Mouse (Mus musculus) adrenal gland, postnatal 36 days (tissue): ENCODE results near the gene Chid1. TPM values are rescaled to one million over a fixed set of nuclear protein-coding genes. Genes with fewer than 3 reads are reported as not detected.
"Not testable (repeated sequence)": the region's sequence is repeated elsewhere in the genome, so short reads cannot be mapped to it uniquely, and the experiment has no call there.

Experiments used
- DNase-seq, 2 experiments: peaks; one replicate each; pipeline ENCODE4 v3.0.0; 2021; ENCODE audit warnings: mixed read lengths in 1 of 2
- total RNA-seq, 2 experiments: library from RNA; stranded (reverse); gene quantifications; 2 replicates each; pipeline ENCODE4 v1.2.3; 2021

Chid1 gene
- total RNA-seq, 2 experiments from 2014 or later: 57.4 to 58.5 TPM

GRCm38 (mm10) chr7:141461521-141462332 lies 77.9 kb downstream of the Chid1 start:
- peak in 1 of 2 experiments; percentile 61 for DNase-seq

DNA sequence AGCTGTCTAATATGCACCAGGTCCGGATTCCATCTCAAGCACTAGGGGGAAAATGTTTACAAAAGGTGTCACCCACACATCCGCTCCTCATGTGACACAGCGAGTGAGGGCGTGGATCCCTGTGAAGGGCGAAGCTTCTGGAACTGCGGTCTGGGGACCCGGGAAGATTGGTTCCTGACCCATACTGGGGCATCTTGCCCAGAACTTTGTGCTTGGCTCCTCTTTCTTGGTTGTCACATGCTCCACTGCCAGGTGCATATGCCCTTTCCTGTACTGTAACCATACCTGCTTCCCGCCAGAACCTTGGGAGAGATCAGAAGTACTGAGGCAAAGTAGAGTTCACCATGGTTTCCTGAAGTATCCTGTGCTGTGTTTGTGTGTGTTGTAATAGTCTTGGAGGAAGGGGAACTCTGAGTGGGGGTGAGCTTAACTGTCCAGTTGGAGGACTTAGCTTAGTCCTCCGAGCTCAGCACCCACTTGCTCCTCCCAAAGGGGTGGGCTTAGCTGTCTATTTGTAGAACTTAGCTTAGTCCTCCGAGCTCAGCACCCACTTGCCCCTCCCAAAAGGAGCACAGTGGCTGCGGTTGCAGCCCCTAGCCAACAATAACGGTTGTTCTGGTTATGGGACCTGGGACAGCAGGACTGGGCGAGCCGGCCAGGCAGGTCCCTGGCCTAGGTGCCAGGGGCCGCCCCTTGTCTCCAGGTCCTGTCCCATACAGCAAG lies 79.1 kb downstream of the Chid1 start, which contains the start of gene Cracr2b:
Cracr2b (plus strand) TSS at position 704 of the 723 bp plus-strand sequence.
- DNase-seq: no peak

DNA sequence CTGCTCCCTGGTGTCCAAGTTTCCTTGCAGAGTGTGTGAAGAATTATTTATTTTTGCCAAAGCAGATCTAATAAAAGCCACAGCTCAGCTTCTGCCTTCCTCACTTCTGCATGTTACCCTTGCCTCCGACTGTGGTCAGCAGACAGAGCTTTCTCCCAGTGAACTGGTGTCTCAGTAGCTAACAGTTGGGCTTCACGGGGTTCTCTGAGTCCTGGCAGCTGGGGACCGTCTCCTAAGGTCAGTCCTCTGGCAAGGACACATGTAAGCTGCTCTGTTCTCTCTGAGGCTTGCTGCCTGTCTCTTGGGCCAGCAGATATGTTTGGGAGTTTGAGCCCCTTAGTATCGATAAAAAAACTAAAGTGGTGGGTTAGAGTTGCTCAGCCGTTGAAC lies 79.7 kb downstream of the Chid1 start:
- DNase-seq: no peak

GRCm38 (mm10) chr7:141459301-141459711 lies 80.4 kb downstream of the Chid1 start:
- no peak for DNase-seq

DNA sequence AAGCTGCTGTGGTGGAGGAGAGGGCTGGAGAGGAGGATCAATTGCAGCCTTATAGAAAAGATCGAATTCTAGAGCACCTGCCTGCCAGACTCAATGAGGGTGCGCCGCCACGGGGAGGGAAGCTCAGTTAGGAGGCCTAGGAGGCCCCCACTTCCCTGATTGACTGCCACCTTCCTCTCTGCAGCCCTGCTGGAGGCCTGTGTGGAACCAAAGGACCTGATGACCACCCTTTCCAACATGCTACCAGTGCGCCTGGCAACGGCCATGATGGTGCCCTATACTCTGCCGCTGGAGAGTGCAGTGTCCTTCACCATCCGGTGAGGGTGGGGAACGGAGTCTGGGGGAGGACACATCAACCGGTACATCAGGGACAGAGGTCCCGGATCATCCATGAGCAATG lies 81.0 kb downstream of the Chid1 start:
- DNase-seq: no peak

DNA sequence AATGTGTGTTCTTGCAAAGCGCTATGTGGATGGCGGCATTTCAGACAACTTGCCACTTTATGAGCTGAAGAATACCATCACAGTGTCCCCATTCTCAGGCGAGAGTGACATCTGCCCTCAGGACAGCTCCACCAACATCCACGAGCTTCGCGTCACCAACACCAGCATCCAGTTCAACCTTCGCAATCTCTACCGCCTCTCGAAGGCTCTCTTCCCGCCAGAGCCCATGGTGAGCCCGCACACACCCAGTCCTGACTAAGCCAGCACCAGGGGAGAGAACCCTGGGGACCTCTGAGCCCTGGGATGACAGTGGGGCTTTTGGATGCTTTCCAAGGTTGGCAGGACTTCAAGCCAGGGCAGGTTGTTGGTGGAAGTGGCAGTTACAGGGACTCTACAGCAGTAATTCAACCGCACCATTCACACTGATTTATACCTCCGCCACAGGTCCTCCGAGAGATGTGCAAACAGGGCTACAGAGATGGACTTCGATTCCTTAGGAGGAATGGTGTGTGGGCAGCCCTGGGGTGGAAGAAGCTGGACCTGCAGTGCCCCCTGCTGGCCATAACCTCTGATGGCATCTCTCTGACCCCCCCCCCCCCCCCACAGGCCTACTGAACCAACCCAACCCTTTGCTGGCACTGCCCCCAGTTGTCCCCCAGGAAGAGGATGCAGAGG lies 81.5 kb downstream of the Chid1 start:
- DNase-seq: peak; percentile 68 to 76

DNA sequence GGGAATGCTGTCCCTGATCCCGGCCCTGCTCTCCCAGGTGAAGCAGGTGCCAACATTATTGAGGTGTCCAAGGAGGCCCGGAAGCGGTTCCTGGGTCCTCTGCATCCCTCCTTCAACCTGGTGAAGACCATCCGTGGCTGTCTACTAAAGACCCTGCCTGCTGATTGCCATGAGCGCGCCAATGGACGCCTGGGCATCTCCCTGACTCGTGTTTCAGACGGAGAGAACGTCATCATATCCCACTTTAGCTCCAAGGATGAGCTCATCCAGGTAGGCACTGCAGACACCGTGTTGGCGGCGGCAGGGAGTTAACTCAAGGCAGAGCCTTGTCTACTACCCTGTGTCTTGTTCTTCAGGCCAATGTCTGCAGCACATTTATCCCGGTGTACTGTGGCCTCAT lies 82.4 kb downstream of the Chid1 start:
- DNase-seq: no peak

DNA sequence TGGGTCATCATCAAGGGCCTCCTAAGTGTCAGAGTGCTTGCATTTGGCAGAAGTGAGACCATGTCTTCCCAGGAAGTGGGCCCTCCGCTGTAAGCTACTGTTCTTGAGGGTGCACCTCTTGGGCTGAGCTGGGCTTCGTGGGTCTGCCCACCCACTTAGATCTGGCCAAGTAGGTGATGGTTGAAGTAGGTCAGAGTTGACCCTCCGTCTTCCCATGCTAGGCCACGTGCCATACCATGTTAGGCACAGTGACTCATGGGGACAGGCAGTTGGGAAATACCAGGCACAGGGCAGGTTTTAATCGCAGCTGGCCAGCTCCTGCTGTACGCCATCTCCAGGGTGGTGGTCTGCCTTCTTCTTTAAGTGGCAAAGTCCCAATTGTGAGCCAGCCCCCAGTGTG lies 82.9 kb downstream of the Chid1 start:
- DNase-seq: peak; percentile 79 to 81

DNA sequence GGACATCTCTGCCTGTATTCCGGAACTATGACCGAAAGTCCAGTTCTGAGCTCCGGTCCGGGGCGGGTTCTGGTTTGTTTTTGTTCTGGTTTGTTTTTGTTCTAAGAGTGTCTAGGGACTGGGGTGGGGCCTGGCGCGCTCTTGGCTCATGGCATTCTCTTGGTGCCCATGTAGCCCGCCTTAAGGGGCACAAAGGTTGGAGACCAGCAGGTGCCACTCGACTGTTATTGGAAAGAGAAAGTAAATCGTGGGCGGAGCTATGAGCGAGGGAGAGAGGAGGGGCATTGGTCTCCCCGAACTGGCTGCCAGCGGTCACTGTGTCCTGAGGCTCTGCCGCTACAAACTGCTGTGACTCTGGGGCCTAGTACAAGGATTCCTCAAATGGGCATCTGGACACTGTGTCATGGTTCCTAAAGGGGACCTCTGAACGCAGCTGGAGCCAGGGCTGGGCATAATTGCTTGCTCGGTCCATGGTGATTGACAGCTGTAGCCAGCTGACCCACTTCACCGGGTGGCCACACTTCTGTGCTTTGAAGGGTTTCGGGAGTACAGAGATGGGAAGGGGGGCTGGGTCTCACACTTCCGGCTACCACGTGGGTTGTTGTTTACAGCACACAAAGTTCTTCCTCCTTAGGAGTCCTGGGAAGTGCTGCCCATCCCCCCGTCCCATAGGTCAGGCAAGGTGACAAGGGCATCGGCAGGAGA lies 83.9 kb downstream of the Chid1 start:
- DNase-seq: peak; percentile 81 to 86

DNA sequence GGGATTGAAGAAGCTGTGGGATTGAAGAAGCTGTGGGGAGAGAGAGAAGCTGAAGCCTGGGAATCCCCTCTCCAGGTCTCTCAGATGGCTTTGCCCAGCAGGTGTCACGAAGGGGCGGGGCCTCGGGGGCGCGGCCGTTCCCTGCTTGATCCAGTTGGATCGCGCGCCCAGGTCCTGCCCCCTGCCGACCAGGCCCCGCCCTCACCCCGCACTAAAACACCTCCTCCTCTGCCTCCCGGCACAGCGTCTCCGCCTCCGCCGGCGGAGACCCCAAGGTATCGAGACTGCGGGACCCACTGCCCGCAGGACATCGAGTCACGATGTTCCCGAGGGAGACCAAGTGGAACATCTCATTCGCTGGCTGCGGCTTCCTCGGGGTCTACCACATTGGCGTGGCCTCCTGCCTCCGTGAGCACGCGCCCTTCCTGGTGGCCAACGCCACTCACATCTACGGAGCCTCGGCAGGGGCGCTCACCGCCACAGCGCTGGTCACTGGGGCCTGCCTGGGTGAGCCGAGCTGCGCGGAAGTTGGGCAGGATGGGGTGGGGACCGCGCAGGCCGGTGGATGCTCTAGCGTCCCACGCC lies 84.6 kb downstream of the Chid1 start, which contains the start of gene Pnpla2:
Pnpla2 (plus strand) TSS at position 232 of the 585 bp plus-strand sequence.
- DNase-seq: peak; percentile 99 to 100

DNA sequence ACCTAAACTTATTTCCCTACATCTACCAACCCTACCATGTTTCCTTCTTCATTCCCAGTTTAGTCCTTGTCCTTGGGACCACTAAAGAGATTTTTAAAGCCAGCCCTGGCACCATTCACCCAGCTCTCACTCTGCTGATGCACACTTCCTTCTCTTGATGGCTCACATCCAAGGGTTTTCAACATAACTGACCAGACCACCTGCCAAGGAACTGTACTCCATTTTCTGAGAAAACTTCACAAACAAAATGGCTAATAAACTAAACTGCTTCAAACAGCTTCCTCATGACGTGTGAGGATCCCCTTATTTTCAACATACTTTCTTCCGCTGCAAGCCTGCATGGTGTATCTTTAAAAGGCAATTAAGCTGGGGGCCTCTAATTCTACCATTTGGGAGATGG lies 86.0 kb downstream of the Chid1 start:
- no peak for DNase-seq

GRCm38 (mm10) chr7:141451928-141452327 lies 87.7 kb downstream of the Chid1 start:
- no peak for DNase-seq

DNA sequence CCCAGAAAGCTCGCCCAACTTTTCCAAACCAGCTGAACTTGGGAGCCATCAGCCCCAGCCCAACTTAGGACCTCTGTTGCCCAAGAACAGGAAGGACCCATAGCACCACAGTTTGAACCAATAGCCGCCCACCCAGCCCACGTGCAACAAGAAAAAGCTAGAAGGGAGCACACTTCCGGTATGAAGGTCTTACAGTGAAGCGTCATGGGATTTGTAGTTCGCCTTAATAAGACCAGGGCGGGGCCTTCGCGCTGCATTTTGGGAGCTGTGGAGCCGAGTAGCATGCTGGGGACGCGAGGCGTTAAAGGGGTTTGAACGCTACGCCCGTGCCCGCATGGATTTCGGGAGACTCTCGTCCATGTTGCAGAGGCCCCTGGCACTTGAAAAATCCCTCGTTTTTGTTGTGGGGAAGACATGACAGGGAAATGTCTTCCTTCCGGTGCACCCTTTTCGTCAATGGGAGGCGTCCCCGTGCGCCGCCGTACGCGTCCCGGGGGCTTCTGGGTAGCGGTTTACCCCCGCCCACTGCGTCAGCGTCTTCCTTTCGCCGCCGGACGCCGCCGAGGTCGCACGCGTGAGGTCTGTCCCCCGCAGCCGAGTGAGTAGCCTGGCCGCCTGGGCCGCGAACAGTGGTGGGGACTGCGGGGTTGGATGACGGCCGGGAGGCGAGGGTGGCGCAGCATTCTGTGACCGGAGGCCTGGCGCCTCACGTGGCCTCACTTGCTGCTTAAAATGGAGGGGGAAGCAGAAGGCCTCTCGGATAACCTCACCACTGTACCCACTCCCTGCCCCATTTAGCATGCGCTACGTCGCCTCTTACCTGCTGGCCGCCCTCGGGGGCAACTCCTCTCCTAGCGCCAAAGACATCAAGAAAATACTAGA lies 92.3 kb downstream of the Chid1 start, which contains the start of gene Rplp2:
Rplp2 (plus strand) TSS at position 261 of the 882 bp plus-strand sequence.
- DNase-seq: peak; percentile 96 to 97

DNA sequence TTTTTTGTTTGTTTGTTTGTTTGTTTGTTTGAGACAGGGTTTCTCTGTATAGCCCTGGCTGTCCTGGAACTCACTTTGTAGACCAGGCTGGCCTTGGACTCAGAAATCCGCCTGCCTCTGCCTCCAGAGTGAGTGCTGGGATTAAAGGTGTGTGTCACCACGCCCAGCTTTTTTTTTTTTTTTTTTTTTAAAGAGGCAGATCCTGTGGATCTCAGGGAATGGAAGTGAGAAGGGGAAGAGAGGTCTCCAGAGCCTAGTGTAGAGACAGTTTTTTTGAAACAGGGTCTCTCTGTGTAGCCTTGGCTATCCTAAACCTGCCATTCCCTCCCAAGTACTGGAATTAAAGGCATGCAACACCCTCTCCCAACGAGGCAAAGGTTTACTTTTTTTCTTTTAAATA lies 93.3 kb downstream of the Chid1 start:
- not testable (repeated sequence) for DNase-seq

DNA sequence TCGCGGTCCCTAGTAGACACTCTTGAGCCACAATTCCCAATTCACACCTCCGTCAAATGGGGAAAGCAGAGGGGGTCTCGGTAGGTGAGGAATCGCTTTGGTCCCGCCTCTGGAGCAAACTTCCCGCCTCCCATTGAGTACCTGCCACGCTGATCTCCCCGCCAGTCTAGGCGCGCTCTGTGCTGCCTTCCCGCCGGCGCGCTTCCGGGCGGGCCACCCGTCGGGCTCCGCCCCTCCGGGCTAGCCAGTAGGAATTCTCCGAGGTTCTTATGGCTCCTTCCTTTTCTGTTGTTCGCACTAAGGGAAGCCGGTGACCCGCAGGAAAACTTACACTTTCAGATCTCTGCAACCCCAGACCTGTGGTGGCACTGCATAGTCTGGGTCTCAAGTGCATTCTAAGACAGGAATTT lies 95.8 kb downstream of the Chid1 start, which contains the start of gene Pidd1:
Pidd1 (minus strand) TSS at position 198 of the 410 bp plus-strand sequence.
- DNase-seq: peak; percentile 85 to 90

Other genes starting within 250 kb of the Chid1 start
- gene Drd4, start 247.9 kb downstream of the Chid1 start, total RNA-seq: under 1 TPM in 1 of 2 experiments, not detected in 1; 0.56 TPM
- 10 to 100 TPM; 25.8 to 37.5 TPM for gene Deaf1, start 212.2 kb downstream of the Chid1 start, total RNA-seq
- gene Tmem80, start 212.1 kb downstream of the Chid1 start, total RNA-seq: 10 to 100 TPM; 23.9 to 27.1 TPM
- gene Eps8l2, start 201.0 kb downstream of the Chid1 start, total RNA-seq: 1 to 10 TPM; 1.8 to 3.2 TPM
- 100 to 1,000 TPM; 707 to 724 TPM for gene Taldo1, start 147.7 kb downstream of the Chid1 start, total RNA-seq
- 10 to 100 TPM; 24.9 to 46.7 TPM for gene Gatd1, start 125.7 kb downstream of the Chid1 start, total RNA-seq
- gene Cend1, start 110.4 kb downstream of the Chid1 start, total RNA-seq: 1 to 10 TPM in 1 of 2 experiments, under 1 TPM in 1; 0.70 to 1.3 TPM
- gene Slc25a22, start 102.0 kb downstream of the Chid1 start, total RNA-seq: 100 to 1,000 TPM; 110 to 120 TPM
- 1 to 10 TPM; 1.5 to 2.3 TPM for gene Pidd1, start 95.8 kb downstream of the Chid1 start, total RNA-seq
- gene Rplp2, start 92.5 kb downstream of the Chid1 start, total RNA-seq: 1,000 to 10,000 TPM; 1,094 to 1,114 TPM
- gene Pnpla2, start 84.7 kb downstream of the Chid1 start, total RNA-seq: 100 to 1,000 TPM; 875 to 879 TPM
- gene Cracr2b, start 78.8 kb downstream of the Chid1 start, total RNA-seq: 10 to 100 TPM in 1 of 2 experiments, 1 to 10 TPM in 1; 9.5 to 13.1 TPM
- gene Cd151, start 72.5 kb downstream of the Chid1 start, total RNA-seq: 100 to 1,000 TPM; 331 to 418 TPM
- 100 to 1,000 TPM in 1 of 2 experiments, 10 to 100 TPM in 1; 99.8 to 134 TPM for gene Polr2l, start 64.7 kb downstream of the Chid1 start, total RNA-seq
- gene Tspan4, start 64.6 kb downstream of the Chid1 start, total RNA-seq: 10 to 100 TPM; 89.1 to 94.4 TPM
- gene Ap2a2, start 22.3 kb upstream of the Chid1 start, total RNA-seq: 10 to 100 TPM; 57.5 to 75.9 TPM
- gene Muc6, start 115.5 kb upstream of the Chid1 start, total RNA-seq: not detected
- gene Muc2, start 150.5 kb upstream of the Chid1 start, total RNA-seq: under 1 TPM; 0.33 to 0.59 TPM
- not detected for gene Muc5ac, start 249.1 kb upstream of the Chid1 start, total RNA-seq